Mouse (Mus musculus) spleen, adult 2 months (tissue): ENCODE measurements around the gene Rpap1.

ENCODE experiments used
- CTCF ChIP-seq: fragments of 200-500 bp; IDR thresholded peaks from 2 replicates; pipeline ENCODE4 v1.5.1; 2011; ENCODE audit warnings: mild to moderate bottlenecking, inconsistent platforms; ENCODE audit not compliant: insufficient read depth, insufficient read length, insufficient replicate concordance; ENCODE audit errors: extremely low read depth
- POLR2A ChIP-seq: fragments of 200-500 bp; IDR thresholded peaks from 2 replicates; pipeline ENCODE4 v1.6.1; 2011; ENCODE audit warnings: low read depth, low read length, inconsistent platforms

DNA sequence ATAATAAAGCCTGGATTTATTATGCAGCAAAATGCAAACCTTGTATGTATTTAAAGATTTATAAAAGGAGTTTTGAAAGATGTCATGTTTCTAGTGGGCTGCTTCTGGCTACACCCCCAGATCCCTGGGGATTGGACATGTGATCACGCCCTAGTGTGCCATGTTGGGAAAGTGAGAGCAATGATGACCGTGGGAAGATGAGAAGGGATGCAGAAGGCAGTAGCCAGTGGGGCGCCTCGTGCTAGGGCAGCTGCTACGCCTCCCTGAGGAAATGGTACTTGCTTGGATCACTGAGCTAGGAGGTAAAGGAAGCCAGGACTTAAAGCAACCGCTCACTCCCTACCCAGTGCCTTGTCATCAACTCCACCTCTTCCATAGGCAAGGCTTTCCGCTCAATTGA is 39.8 kb downstream of the Rpap1 start:
- TF ChIP-seq CTCF: no peak
- TF ChIP-seq POLR2A: no peak
